Mouse (Mus musculus) MEL (cell line): ENCODE data around the gene Rbfox2. TPM values are rescaled to one million over a fixed set of nuclear protein-coding genes. Genes with fewer than 3 reads are reported as not detected.

ENCODE experiments used
- DNase-seq: peaks from one replicate; pipeline ENCODE4 v3.0.0; 2011; ENCODE audit warnings: low read depth, low spot score
- H3K27ac ChIP-seq: 2 replicates; pipeline ENCODE4 v1.5.1; 2012; ENCODE audit warnings: low read depth, mild to moderate bottlenecking, control low read depth, low read length, moderate library complexity; ENCODE audit not compliant: control insufficient read depth
- H3K27me3 ChIP-seq, 2 experiments: fragments of 150-350 bp in 1 of 2; sonication (generic) in 1 of 2; 2 replicates each; pipeline ENCODE4 v1.6.1; 2012; ENCODE audit warnings: low read length in 2 of 2, mild to moderate bottlenecking in 2 of 2, improper control_type of control experiment in 1 of 2, moderate library complexity in 1 of 2; ENCODE audit not compliant: insufficient read depth in 2 of 2, control insufficient read depth in 1 of 2
- H3K36me3 ChIP-seq, 2 experiments: 2 replicates each; pipeline ENCODE4 v1.6.1; 2012 to 2014; ENCODE audit warnings: low read length in 2 of 2, improper control_type of control experiment in 1 of 2, inconsistent platforms in 1 of 2, mild to moderate bottlenecking in 1 of 2; ENCODE audit not compliant: insufficient read depth in 2 of 2, control insufficient read depth in 1 of 2
- H3K4me1 ChIP-seq, 2 experiments: fragments of 150-350 bp in 1 of 2; sonication (generic) in 1 of 2; 2 replicates each; pipeline ENCODE4 v1.6.1; 2012; ENCODE audit warnings: low read length in 2 of 2, improper control_type of control experiment in 1 of 2, mild to moderate bottlenecking in 1 of 2; ENCODE audit not compliant: insufficient read depth in 2 of 2, control insufficient read depth in 1 of 2
- H3K4me3 ChIP-seq, 2 experiments: fragments of 150-350 bp in 1 of 2; sonication (generic) in 1 of 2; 2 replicates each; pipeline ENCODE4 v1.5.1; 2012; ENCODE audit warnings: low read depth in 2 of 2, low read length in 2 of 2, mild to moderate bottlenecking in 2 of 2, moderate library complexity in 2 of 2, control low read depth in 1 of 2, improper control_type of control experiment in 1 of 2; ENCODE audit not compliant: control insufficient read depth in 1 of 2, insufficient read depth in 1 of 2
- H3K79me2 ChIP-seq: 2 replicates; pipeline ENCODE4 v1.6.1; 2012; ENCODE audit warnings: mild to moderate bottlenecking, low read length, moderate library complexity; ENCODE audit not compliant: control insufficient read depth, poor library complexity, insufficient read depth
- H3K9ac ChIP-seq: 2 replicates; pipeline ENCODE4 v1.6.1; 2012; ENCODE audit warnings: low read depth, mild to moderate bottlenecking, control low read depth, low read length, moderate library complexity; ENCODE audit not compliant: control insufficient read depth, poor library complexity, severe bottlenecking
- H3K9me3 ChIP-seq: fragments of 150-350 bp; sonication (generic); replicated peaks from 2 replicates; pipeline ENCODE4 v1.6.1; 2012; ENCODE audit warnings: mild to moderate bottlenecking, low read length, improper control_type of control experiment, moderate library complexity; ENCODE audit not compliant: insufficient read depth
- BHLHE40 ChIP-seq: IDR thresholded peaks from 2 replicates; pipeline ENCODE4 v1.6.1; 2012; ENCODE audit warnings: low read depth, mild to moderate bottlenecking, inconsistent platforms, low read length, improper control_type of control experiment, borderline replicate concordance
- CHD1 ChIP-seq: IDR thresholded peaks from 2 replicates; pipeline ENCODE4 v1.6.1; 2012; ENCODE audit warnings: low read depth, mild to moderate bottlenecking, inconsistent platforms, low read length, improper control_type of control experiment
- CHD2 ChIP-seq: IDR thresholded peaks from 2 replicates; pipeline ENCODE4 v1.6.1; 2011; ENCODE audit warnings: low read length, improper control_type of control experiment
- CTCF ChIP-seq, 3 experiments: IDR thresholded peaks in 2 of 3; conservative IDR thresholded peaks in 1 of 3; 2 replicates each; pipeline ENCODE4 v1.5.1; 2011 to 2012; ENCODE audit warnings: low read length in 3 of 3, low read depth in 2 of 3, mild to moderate bottlenecking in 2 of 3, improper control_type of control experiment in 1 of 3, inconsistent platforms in 1 of 3, mixed read lengths in 1 of 3, moderate library complexity in 1 of 3; ENCODE audit not compliant: control insufficient read depth in 1 of 3, insufficient read depth in 1 of 3, poor library complexity in 1 of 3, severe bottlenecking in 1 of 3
- EP300 ChIP-seq, 2 experiments: IDR thresholded peaks; 2 replicates each; pipeline ENCODE4 v1.6.1; 2011; ENCODE audit warnings: improper control_type of control experiment in 2 of 2, low read length in 2 of 2, low read depth in 1 of 2, mild to moderate bottlenecking in 1 of 2
- ETS1 ChIP-seq: IDR thresholded peaks from 2 replicates; pipeline ENCODE4 v1.6.1; 2012; ENCODE audit warnings: low read depth, mild to moderate bottlenecking, inconsistent platforms, low read length, improper control_type of control experiment, moderate library complexity
- GATA1 ChIP-seq: IDR thresholded peaks from 2 replicates; pipeline ENCODE4 v1.6.1; 2011; ENCODE audit warnings: low read depth, low read length, improper control_type of control experiment
- JUND ChIP-seq: IDR thresholded peaks from 2 replicates; pipeline ENCODE4 v1.6.1; 2011; ENCODE audit warnings: low read depth, mild to moderate bottlenecking, improper control_type of control experiment, low read length
- KAT2A ChIP-seq: conservative IDR thresholded peaks from 2 replicates; pipeline ENCODE4 v1.6.1; 2012; ENCODE audit warnings: low read depth, low read length, improper control_type of control experiment, inconsistent platforms
- MAFK ChIP-seq: IDR thresholded peaks from 2 replicates; pipeline ENCODE4 v1.6.1; 2011; ENCODE audit warnings: low read depth, mild to moderate bottlenecking, low read length, improper control_type of control experiment, borderline replicate concordance
- MAX ChIP-seq: IDR thresholded peaks from 2 replicates; pipeline ENCODE4 v1.6.1; 2011; ENCODE audit warnings: low read length, improper control_type of control experiment
- MAZ ChIP-seq: IDR thresholded peaks from 2 replicates; pipeline ENCODE4 v1.6.1; 2012; ENCODE audit warnings: low read depth, mild to moderate bottlenecking, inconsistent platforms, low read length, improper control_type of control experiment
- MXI1 ChIP-seq: IDR thresholded peaks from 2 replicates; pipeline ENCODE4 v1.6.1; 2011; ENCODE audit warnings: mild to moderate bottlenecking, low read depth, low read length, improper control_type of control experiment
- MYB ChIP-seq: IDR thresholded peaks from 2 replicates; pipeline ENCODE4 v1.6.1; 2011; ENCODE audit warnings: mild to moderate bottlenecking, low read depth, low read length, improper control_type of control experiment
- MYC ChIP-seq: IDR thresholded peaks from 2 replicates; pipeline ENCODE4 v1.6.1; 2011; ENCODE audit warnings: low read depth, mild to moderate bottlenecking, low read length, improper control_type of control experiment, moderate library complexity
- NELFE ChIP-seq: IDR thresholded peaks from 2 replicates; pipeline ENCODE4 v1.6.1; 2011; ENCODE audit warnings: low read depth, low read length, improper control_type of control experiment
- POLR2A ChIP-seq, 2 experiments: IDR thresholded peaks; 2 replicates each; pipeline ENCODE4 v1.6.1; 2011 to 2012; ENCODE audit warnings: low read length in 2 of 2, mild to moderate bottlenecking in 2 of 2, control low read depth in 1 of 2, improper control_type of control experiment in 1 of 2, low read depth in 1 of 2, moderate library complexity in 1 of 2; ENCODE audit not compliant: control insufficient read depth in 1 of 2, insufficient read depth in 1 of 2, poor library complexity in 1 of 2
- POLR2AphosphoS5 ChIP-seq: IDR thresholded peaks from 2 replicates; pipeline ENCODE4 v1.6.1; 2012; ENCODE audit warnings: low read depth, borderline replicate concordance, mild to moderate bottlenecking, inconsistent platforms, low read length, moderate library complexity, mixed read lengths
- RAD21 ChIP-seq: IDR thresholded peaks from 2 replicates; pipeline ENCODE4 v1.6.1; 2011; ENCODE audit warnings: mild to moderate bottlenecking, low read depth, low read length, improper control_type of control experiment
- RCOR1 ChIP-seq: IDR thresholded peaks from 2 replicates; pipeline ENCODE4 v1.6.1; 2012; ENCODE audit warnings: low read depth, mild to moderate bottlenecking, inconsistent platforms, low read length, improper control_type of control experiment
- SIN3A ChIP-seq: IDR thresholded peaks from 2 replicates; pipeline ENCODE4 v1.6.1; 2012; ENCODE audit warnings: low read length, improper control_type of control experiment, inconsistent platforms
- TAL1 ChIP-seq: IDR thresholded peaks from 2 replicates; pipeline ENCODE4 v1.6.1; 2012; ENCODE audit warnings: mild to moderate bottlenecking, inconsistent platforms, low read length, moderate library complexity, mixed read lengths
- TBP ChIP-seq: IDR thresholded peaks from 2 replicates; pipeline ENCODE4 v1.8.0; 2011; ENCODE audit warnings: low read depth, low read length, improper control_type of control experiment
- TCF12 ChIP-seq: IDR thresholded peaks from 2 replicates; pipeline ENCODE4 v1.6.1; 2014; ENCODE audit warnings: low read depth, mild to moderate bottlenecking, inconsistent platforms, low read length, improper control_type of control experiment, moderate library complexity
- ZC3H11A ChIP-seq: IDR thresholded peaks from 2 replicates; pipeline ENCODE4 v1.6.1; 2012; ENCODE audit warnings: low read depth, mild to moderate bottlenecking, inconsistent platforms, low read length, improper control_type of control experiment
- ZMIZ1 ChIP-seq: IDR thresholded peaks from 2 replicates; pipeline ENCODE4 v1.6.1; 2012; ENCODE audit warnings: low read depth, mild to moderate bottlenecking, inconsistent platforms, low read length, improper control_type of control experiment, moderate library complexity
- polyA plus RNA-seq, 2 experiments: library from polyadenylated mRNA; stranded (reverse) in 1 of 2; unstranded in 1 of 2; fragments of >175 nt in 1 of 2; fragments of >200 nt in 1 of 2; gene quantifications; 2 replicates each; pipeline versions ENCODE4 v1.2.1 to v1.2.4; 2012; ENCODE audit warnings: low replicate concordance in 2 of 2, low read depth in 1 of 2; ENCODE audit not compliant: insufficient read length in 2 of 2, insufficient read depth in 1 of 2, missing spikeins in 1 of 2
- total RNA-seq: library from RNA; depleted of rRNA; stranded (reverse); fragments of 300-350 nt; gene quantifications from 2 replicates; pipeline ENCODE4 v1.2.3, GENCODE M21; 2012

Rbfox2 gene
- total and polyA plus RNA-seq, 3 experiments, result 3.4 to 6.0 TPM; not detected in 1

DNA sequence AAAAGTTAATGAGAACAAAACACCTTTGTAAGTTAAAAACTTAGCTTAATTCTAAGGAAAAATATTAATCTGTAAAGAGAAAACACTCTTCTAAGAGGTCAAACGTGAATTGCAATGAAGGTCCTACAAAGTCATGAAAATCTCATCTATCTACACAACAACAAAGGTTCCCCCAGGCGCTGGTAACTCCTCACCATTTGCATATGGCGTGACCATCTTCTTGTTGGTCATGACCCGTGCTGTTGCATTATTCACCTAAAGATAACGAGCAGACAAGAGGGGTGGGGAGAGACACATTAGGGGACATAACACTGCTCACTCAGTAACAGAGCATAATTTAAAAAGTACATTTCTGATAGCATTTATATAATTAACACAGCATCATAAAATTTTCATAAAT lies 204.1 kb downstream of the Rbfox2 start:
- Histone ChIP-seq H3K9me3 (no peaks in the 10 kb centered on the region), H3K36me3 (no peaks in the 10 kb centered on the region), H3K4me1 (no peaks in the 10 kb centered on the region), H3K9ac (no peak overlapping the region), H3K4me3 (no peak overlapping the region), H3K27ac (no peak overlapping the region), H3K79me2 (no peaks in the 10 kb centered on the region), H3K27me3 (no peaks in the 10 kb centered on the region)
- TF ChIP-seq SIN3A, result no peak
- DNase-seq, result no peak

DNA sequence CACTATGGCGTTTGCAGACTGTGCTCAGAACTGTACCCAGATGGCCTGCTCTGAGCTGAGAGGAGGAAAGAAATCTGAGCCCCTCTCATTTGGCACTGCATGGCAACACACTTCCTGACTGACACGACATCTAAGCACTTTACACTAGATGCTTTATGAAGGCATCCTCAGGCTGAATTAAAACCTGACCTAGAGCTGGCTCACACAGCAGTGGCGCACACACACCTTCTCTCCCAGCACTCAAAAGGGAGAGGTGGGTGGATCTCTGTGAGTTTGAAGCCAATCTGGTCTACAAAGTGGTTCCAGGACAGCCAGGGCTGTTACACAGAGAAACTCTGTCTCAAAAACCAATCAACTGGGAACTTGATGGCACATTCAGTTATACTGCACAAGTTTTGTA lies 207.0 kb downstream of the Rbfox2 start:
- TF ChIP-seq TBP (no peak), CHD2 (no peak), MYC (no peak), ZC3H11A (no peak), MAZ (no peak), CHD1 (no peak), POLR2AphosphoS5 (no peak), RAD21 (no peak), ZMIZ1 (no peak), GATA1 (no peak), TCF12 (no peak), RCOR1 (no peak), EP300 (IDR thresholded peaks at IDR 0.05; ENCODE audit: low read depth in 1 of 2, low read length in 2 of 2) (no peak)
- TF ChIP-seq, all 39 proteins: peak for 0
- Histone ChIP-seq H3K79me2 (no peaks in the 10 kb centered on the region), H3K4me3 (no peak overlapping the region), H3K9me3 (no peaks in the 10 kb centered on the region), H3K27me3 (no peaks in the 10 kb centered on the region), H3K4me1 (no peaks in the 10 kb centered on the region), H3K36me3 (no peaks in the 10 kb centered on the region), H3K9ac (no peak overlapping the region), H3K27ac (no peak overlapping the region)
- DNase-seq, result no peak

DNA sequence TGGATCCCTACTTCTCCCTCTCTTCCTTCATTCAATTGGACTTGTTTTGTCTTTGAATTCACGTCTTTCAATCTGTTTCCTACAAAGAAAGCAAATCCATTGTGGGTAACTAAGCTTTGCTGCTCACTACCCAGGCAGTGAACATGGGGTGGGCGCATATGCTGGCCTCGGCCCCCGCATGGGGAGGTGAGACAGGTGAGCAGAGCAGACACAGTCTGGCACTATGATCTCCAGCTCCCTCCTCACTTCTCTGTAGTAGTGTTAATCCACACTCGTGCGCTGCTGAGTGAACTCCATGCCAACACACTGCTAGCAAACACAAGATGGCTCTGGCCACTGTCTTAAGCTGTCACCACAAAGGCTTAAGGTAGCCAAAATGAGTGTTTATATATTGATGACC lies 209.4 kb downstream of the Rbfox2 start:
- H3K9me3 ChIP-seq, result no peaks in the 10 kb centered on the region
- no peaks in the 10 kb centered on the region for H3K36me3 ChIP-seq
- no peak overlapping the region for H3K4me3 ChIP-seq

More for the DNA sequence above, 209.4 kb downstream of the Rbfox2 start:
- no peak overlapping the region for H3K27ac ChIP-seq
- TF ChIP-seq POLR2A (IDR thresholded peaks at IDR 0.05; ENCODE audit: control insufficient read depth in 1 of 2, insufficient read depth in 1 of 2, low read depth in 1 of 2, low read length in 2 of 2, poor library complexity in 1 of 2), result no peak
- TF ChIP-seq RCOR1, result no peak
- no peak for TF ChIP-seq MAFK
- TF ChIP-seq MAX, result no peak
- TF ChIP-seq RAD21, result no peak
- TF ChIP-seq JUND, result no peak
- no peak for TF ChIP-seq POLR2AphosphoS5
- TF ChIP-seq KAT2A, result no peak
- no peak for TF ChIP-seq MYB
- TF ChIP-seq ZC3H11A, result no peak
- TF ChIP-seq TCF12, result no peak
- no peak for TF ChIP-seq BHLHE40
- no peak for TF ChIP-seq ETS1
- TF ChIP-seq MXI1, result no peak
- TF ChIP-seq CHD2, result no peak
- no peak for TF ChIP-seq CTCF (IDR thresholded peaks at IDR 0.05 in 2 of 3, conservative IDR thresholded peaks at IDR 0.05 in 1 of 3; ENCODE audit: control insufficient read depth in 1 of 3, insufficient read depth in 1 of 3, low read depth in 2 of 3, low read length in 3 of 3, poor library complexity in 1 of 3, severe bottlenecking in 1 of 3)
- no peak for TF ChIP-seq NELFE
- no peak for TF ChIP-seq TBP
- no peak for TF ChIP-seq TAL1
- DNase-seq, result no peak
- H3K79me2 ChIP-seq, result no peaks in the 10 kb centered on the region
- no peaks in the 10 kb centered on the region for H3K4me1 ChIP-seq
- H3K9ac ChIP-seq, result no peak overlapping the region
- H3K27me3 ChIP-seq, result no peaks in the 10 kb centered on the region
